Mouse (Mus musculus) CH12.LX (cell line): ENCODE data around the gene Ifit3. TPM values are rescaled to one million over a fixed set of nuclear protein-coding genes. Genes with fewer than 3 reads are reported as not detected.
"Not testable (repeated sequence)": the region's sequence is repeated elsewhere in the genome, so short reads cannot be mapped to it uniquely, and the experiment has no call there.

ENCODE experiments used
- DNase-seq: peaks from one replicate; pipeline ENCODE4 v3.0.0-alpha.2; 2013; ENCODE audit errors: extremely low read depth
- H3K27ac ChIP-seq: 2 replicates; pipeline ENCODE4 v1.5.1; 2012; ENCODE audit warnings: low read depth, mild to moderate bottlenecking, control low read depth, moderate library complexity; ENCODE audit not compliant: insufficient read depth
- H3K27me3 ChIP-seq: replicated peaks from 2 replicates; pipeline ENCODE3; 2012; ENCODE audit warnings: inconsistent platforms
- H3K36me3 ChIP-seq, 2 experiments: replicated peaks in 1 of 2; 2 replicates each; pipeline versions ENCODE3 to v1.6.1; 2012; ENCODE audit warnings: inconsistent platforms in 1 of 2, low read length in 1 of 2, mild to moderate bottlenecking in 1 of 2, mixed read lengths in 1 of 2, moderate library complexity in 1 of 2; ENCODE audit not compliant: control insufficient read depth in 1 of 2, insufficient read depth in 1 of 2
- H3K4me1 ChIP-seq, 2 experiments: 2 replicates each; pipeline ENCODE4 v1.6.1; 2012; ENCODE audit warnings: inconsistent platforms in 1 of 2, moderate library complexity in 1 of 2; ENCODE audit not compliant: insufficient read depth in 2 of 2, control insufficient read depth in 1 of 2
- H3K4me2 ChIP-seq: 2 replicates; pipeline ENCODE4 v1.6.1; 2012; ENCODE audit warnings: low read depth, mild to moderate bottlenecking, control low read depth; ENCODE audit not compliant: poor library complexity, insufficient read depth, severe bottlenecking
- H3K4me3 ChIP-seq, 3 experiments: fragments of 150-350 bp in 1 of 3; sonication (generic) in 1 of 3; replicated peaks in 1 of 3; 2 replicates each; pipeline versions ENCODE3 to v1.5.1; 2011 to 2012; ENCODE audit warnings: low read depth in 2 of 3, low read length in 2 of 3, mild to moderate bottlenecking in 2 of 3, moderate library complexity in 2 of 3, control low read depth in 1 of 3, improper control_type of control experiment in 1 of 3, inconsistent platforms in 1 of 3, mixed read lengths in 1 of 3; ENCODE audit not compliant: poor library complexity in 1 of 3
- H3K79me2 ChIP-seq: replicated peaks from 2 replicates; pipeline ENCODE4 v1.6.1; 2012; ENCODE audit warnings: mild to moderate bottlenecking, moderate library complexity; ENCODE audit not compliant: control insufficient read depth, poor library complexity, insufficient read depth, severe bottlenecking; ENCODE audit errors: extremely low read depth
- H3K9ac ChIP-seq: 2 replicates; pipeline ENCODE4 v1.6.1; 2012; ENCODE audit warnings: low read depth, mild to moderate bottlenecking, control low read depth, moderate library complexity; ENCODE audit not compliant: insufficient read depth
- H3K9me3 ChIP-seq: replicated peaks from 2 replicates; pipeline ENCODE3; 2012; ENCODE audit warnings: low read length, inconsistent platforms, mixed read lengths
- GABPA ChIP-seq: IDR thresholded peaks from 2 replicates; pipeline ENCODE4 v1.6.1; 2012; ENCODE audit warnings: low read depth, low read length, improper control_type of control experiment, inconsistent platforms; ENCODE audit not compliant: insufficient replicate concordance
- MAFK ChIP-seq: IDR thresholded peaks from 2 replicates; pipeline ENCODE4 v1.6.1; 2011; ENCODE audit warnings: low read length, improper control_type of control experiment; ENCODE audit not compliant: insufficient replicate concordance
- MXI1 ChIP-seq: IDR thresholded peaks from 2 replicates; pipeline ENCODE4 v1.6.1; 2011; ENCODE audit warnings: mild to moderate bottlenecking, low read depth, low read length, improper control_type of control experiment
- POLR2AphosphoS2 ChIP-seq: IDR thresholded peaks from 2 replicates; pipeline ENCODE4 v1.6.1; 2011; ENCODE audit warnings: low read depth, low read length, improper control_type of control experiment
- TCF12 ChIP-seq: IDR thresholded peaks from 2 replicates; pipeline ENCODE4 v1.6.1; 2014; ENCODE audit warnings: low read depth, mild to moderate bottlenecking, inconsistent platforms, low read length, improper control_type of control experiment
- USF1 ChIP-seq: IDR thresholded peaks from 2 replicates; pipeline ENCODE4 v1.6.1; 2014; ENCODE audit warnings: low read depth, mild to moderate bottlenecking, inconsistent platforms, low read length, improper control_type of control experiment
- ZC3H11A ChIP-seq: IDR thresholded peaks from 2 replicates; pipeline ENCODE4 v1.6.1; 2012; ENCODE audit warnings: low read depth, mild to moderate bottlenecking, inconsistent platforms, low read length, improper control_type of control experiment
- ZKSCAN1 ChIP-seq: IDR thresholded peaks from 2 replicates; pipeline ENCODE4 v1.6.1; 2012; ENCODE audit warnings: low read depth, inconsistent platforms, low read length, improper control_type of control experiment, borderline replicate concordance
- ZMIZ1 ChIP-seq: IDR thresholded peaks from 2 replicates; pipeline ENCODE4 v1.6.1; 2012; ENCODE audit warnings: low read depth, mild to moderate bottlenecking, inconsistent platforms, low read length, improper control_type of control experiment
- dilution Hi-C: fragments of 300-500 bp; cut with MboI; formaldehyde crosslinking; loops from 2 replicates; pipeline ENCODE4 v1.14.3; 2020; ENCODE audit warnings: low sequenced_read_pairs; ENCODE audit not compliant: extremely low pct_unique_long_range_greater_than_20kb, extremely low pct_ligation_motif_present
- in situ Hi-C: fragments of 300-500 bp; cut with MboI; formaldehyde crosslinking; loops from 3 replicates; pipeline ENCODE4 v1.14.3; 2019; ENCODE audit warnings: low sequenced_read_pairs, low pct_ligation_motif_present, low pct_unique_long_range_greater_than_20kb, mixed read lengths
- polyA plus RNA-seq: library from polyadenylated mRNA; unstranded; fragments of >175 nt; gene quantifications from 2 replicates; pipeline ENCODE4 v1.2.1, GENCODE M21; 2012; ENCODE audit warnings: low read depth; ENCODE audit not compliant: insufficient read length
- total RNA-seq, 2 experiments: library from RNA; depleted of rRNA; stranded (reverse); fragments of 300-350 nt in 1 of 2; fragments of >200 nt in 1 of 2; gene quantifications; 2 replicates each; pipeline ENCODE4 v1.2.3; 2012 to 2014

Ifit3 gene
- total and polyA plus RNA-seq, 3 experiments = 0.08 to 1.0 (median 1.0) TPM

GRCm38 (mm10) chr19:34593456-34593855, 10.1 kb downstream of the Ifit3 start:
- in situ Hi-C loops (no loop called here), dilution Hi-C loops (no loop called here)
- Histone ChIP-seq H3K27me3 (no peaks in the 10 kb centered on the region), H3K4me3 (no peak overlapping the region), H3K27ac (no peak overlapping the region), H3K4me1 (no peaks in the 10 kb centered on the region), H3K9ac (no peak overlapping the region), H3K4me2 (no peak overlapping the region), H3K9me3 (no peaks in the 10 kb centered on the region), H3K79me2 (no peaks in the 10 kb centered on the region), H3K36me3 (no peaks in the 10 kb centered on the region)
- no peak for DNase-seq
- TF ChIP-seq MAFK = no peak
- no peak for TF ChIP-seq USF1

GRCm38 (mm10) chr19:34594523-34594922, 11.2 kb downstream of the Ifit3 start:
- H3K79me2 ChIP-seq, in situ Hi-C loops, H3K4me3 ChIP-seq, H3K36me3 ChIP-seq, H3K4me2 ChIP-seq, H3K27ac ChIP-seq, H3K27me3 ChIP-seq, H3K9ac ChIP-seq, DNase-seq, dilution Hi-C loops, H3K9me3 ChIP-seq, H3K4me1 ChIP-seq: not testable (repeated sequence)

- H3K4me3 ChIP-seq = no peak overlapping the region
- no peak for DNase-seq
- no peaks in the 10 kb centered on the region for H3K9me3 ChIP-seq
- no peaks in the 10 kb centered on the region for H3K79me2 ChIP-seq
- dilution Hi-C loops = no loop called here
- in situ Hi-C loops = no loop called here
- TF ChIP-seq MXI1 (no peak), ZC3H11A (no peak), TCF12 (no peak)
- no peak overlapping the region for H3K27ac ChIP-seq
- H3K4me1 ChIP-seq = peaks cover 0 to 1% of the 10 kb centered on the region in 2 experiments; a peak in 2 of 4 replicates
- H3K4me2 ChIP-seq = no peak overlapping the region
- no peaks in the 10 kb centered on the region for H3K36me3 ChIP-seq
- no peaks in the 10 kb centered on the region for H3K27me3 ChIP-seq
- H3K9ac ChIP-seq = no peak overlapping the region
These were observed 13.5 kb downstream of the Ifit3 start for GRCm38 (mm10) chr19:34596811-34597210.

GRCm38 (mm10) chr19:34598341-34598740, 15.0 kb downstream of the Ifit3 start:
- Histone ChIP-seq H3K9me3 (no peaks in the 10 kb centered on the region), H3K36me3 (no peaks in the 10 kb centered on the region), H3K4me3 (no peak overlapping the region), H3K4me2 (no peak overlapping the region), H3K27me3 (no peaks in the 10 kb centered on the region), H3K9ac (no peak overlapping the region), H3K27ac (no peak overlapping the region), H3K4me1 (peaks cover 0 to 6% of the 10 kb centered on the region in 2 experiments; a peak in 2 of 4 replicates), H3K79me2 (no peaks in the 10 kb centered on the region)
- in situ Hi-C loops (no loop called here), dilution Hi-C loops (no loop called here)
- TF ChIP-seq ZMIZ1 (no peak), MXI1 (no peak), POLR2AphosphoS2 (no peak), GABPA (no peak), ZKSCAN1 (no peak)
- DNase-seq = no peak

GRCm38 (mm10) chr19:34599250-34599649, 15.9 kb downstream of the Ifit3 start:
- dilution Hi-C loops, H3K4me1 ChIP-seq, H3K36me3 ChIP-seq, DNase-seq, H3K9me3 ChIP-seq, H3K9ac ChIP-seq, in situ Hi-C loops, H3K79me2 ChIP-seq, H3K27me3 ChIP-seq, H3K4me2 ChIP-seq, H3K4me3 ChIP-seq, H3K27ac ChIP-seq: not testable (repeated sequence)
